Mouse (Mus musculus) megakaryocyte-erythroid progenitor cell, adult 5-6 weeks (primary cell): ENCODE measurements around the gene Nkd1. TPM values are rescaled to one million over a fixed set of nuclear protein-coding genes. Genes with fewer than 3 reads are reported as not detected.

ENCODE experiments used
- ATAC-seq: replicated peaks from 2 replicates; pipeline ENCODE4 v1.8.0; 2016; ENCODE audit warnings: mild to moderate bottlenecking, inconsistent platforms; ENCODE audit not compliant: severe bottlenecking, poor library complexity, low FRiP score, low TSS enrichment
- total RNA-seq, 2 experiments: library from RNA; stranded (forward) in 1 of 2; stranded (reverse) in 1 of 2; fragments of 200-1000, 215-1000 nt in 1 of 2; fragments of >200 nt in 1 of 2; fragmentation: Nextera tagmentation in 1 of 2; gene quantifications; 2 replicates each; pipeline ENCODE4 v1.2.3; 2014 to 2017

Gene Nkd1
- total RNA-seq (2014; fragmentation: Nextera tagmentation) (not detected in 2 replicates), total RNA-seq (2017) (not detected in 2 replicates)

GRCm38 (mm10) chr8:88520985-88521527 is at the start of gene Nkd1:
Nkd1 (plus strand) TSS chr8:88521354.
- ATAC-seq, result peak; percentile 49; the same call in 1 of the 2 replicates

- ATAC-seq, result no peak
These were observed 39.9 kb upstream of the Nkd1 start for GRCm38 (mm10) chr8:88481290-88481689.

GRCm38 (mm10) chr8:88488391-88488829 is 32.7 kb upstream of the Nkd1 start:
- ATAC-seq, result no peak

GRCm38 (mm10) chr8:88494076-88494475 is 27.1 kb upstream of the Nkd1 start:
- ATAC-seq, result no peak

GRCm38 (mm10) chr8:88495071-88495805 is 25.9 kb upstream of the Nkd1 start:
- no peak for ATAC-seq

- no peak for ATAC-seq
These were observed 19.0 kb upstream of the Nkd1 start for GRCm38 (mm10) chr8:88502143-88502542.

- no peak for ATAC-seq
These were observed 14.2 kb upstream of the Nkd1 start for GRCm38 (mm10) chr8:88506981-88507380.

GRCm38 (mm10) chr8:88511061-88511460 is 10.1 kb upstream of the Nkd1 start:
- ATAC-seq, result no peak

GRCm38 (mm10) chr8:88512094-88512794 is 8.9 kb upstream of the Nkd1 start:
- no peak for ATAC-seq

GRCm38 (mm10) chr8:88518047-88518446 is 3.1 kb upstream of the Nkd1 start:
- ATAC-seq, result no peak

GRCm38 (mm10) chr8:88520381-88520780 is 773 bp upstream of the Nkd1 start:
- ATAC-seq, result no peak

- no peak for ATAC-seq
These were observed 624 bp downstream of the Nkd1 start for GRCm38 (mm10) chr8:88521541-88522414.

- ATAC-seq, result no peak
These were observed 1.4 kb downstream of the Nkd1 start for GRCm38 (mm10) chr8:88522433-88523030.

GRCm38 (mm10) chr8:88523621-88524020 is 2.5 kb downstream of the Nkd1 start:
- no peak for ATAC-seq

- ATAC-seq, result no peak
These were observed 3.0 kb downstream of the Nkd1 start for GRCm38 (mm10) chr8:88524132-88524531.

GRCm38 (mm10) chr8:88524851-88525250 is 3.7 kb downstream of the Nkd1 start:
- ATAC-seq, result no peak

GRCm38 (mm10) chr8:88526296-88526695 is 5.1 kb downstream of the Nkd1 start:
- ATAC-seq, result no peak

GRCm38 (mm10) chr8:88528186-88528585 is 7.0 kb downstream of the Nkd1 start:
- no peak for ATAC-seq

- no peak for ATAC-seq
These were observed 8.6 kb downstream of the Nkd1 start for GRCm38 (mm10) chr8:88529798-88530197.
